21 mouse cellular contexts compared by ENCODE assay signal in the genomic region with DNA sequence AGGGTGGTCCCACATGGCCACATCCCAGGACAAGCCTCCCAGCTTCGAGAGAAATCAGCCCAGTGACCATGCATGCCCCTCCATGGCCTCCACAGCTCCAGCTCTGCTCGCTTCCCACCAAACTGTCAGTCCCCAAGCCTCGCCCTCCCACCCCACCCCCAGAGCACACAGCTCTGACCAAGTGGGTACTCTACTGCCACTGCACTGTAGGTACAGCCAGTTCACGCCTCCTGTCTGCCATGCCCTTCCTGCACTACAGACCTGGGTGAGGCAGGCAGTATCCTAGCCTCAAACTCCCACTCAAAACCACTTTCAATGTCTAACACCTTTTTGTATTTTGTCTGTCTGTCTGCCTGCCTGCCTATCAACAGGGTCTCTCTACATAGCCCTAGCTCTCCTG. TPM values are rescaled to one million over a fixed set of nuclear protein-coding genes. Genes with fewer than 3 reads are reported as not detected.
DNase-seq lines count a peak whose midpoint lies in the region; ATAC-seq and TF ChIP-seq lines count a peak whose summit lies in the region.
"Had no signal": no experiment of that assay in that cellular context is flagged by ENCODE, and none has a peak within 500 bp of the region (broad histone marks: within the 10 kb centered on the region; RNA-seq: fewer than 3 reads in every experiment).

No protein-coding gene starts in this region.

- H3K27ac ChIP-seq in heart, embryonic 11.5 days (ENCODE audit: low read depth, low read length): peak overlapping the region; percentile 67
- peak overlapping the region; percentile 15; the same call in 1 of the 2 replicates for H3K27ac ChIP-seq in intestine, postnatal 0 days (ENCODE audit: low read depth, low read length)
- no peak overlapping the region for H3K27ac ChIP-seq in intestine, embryonic 16.5 days (ENCODE audit: low read length)
- H3K27ac ChIP-seq in hindbrain, embryonic 10.5 days: no peak overlapping the region
- H3K27ac ChIP-seq: embryonic facial prominence, embryonic 12.5 days; hindbrain, embryonic 13.5 days; midbrain, embryonic 12.5 days; neural tube, embryonic 13.5 days had no signal

- no peaks in the 10 kb centered on the region for H3K36me3 ChIP-seq in heart, embryonic 11.5 days (ENCODE audit: control insufficient read depth, insufficient read depth, low read length)
- no peaks in the 10 kb centered on the region for H3K36me3 ChIP-seq in intestine, postnatal 0 days (ENCODE audit: control insufficient read depth, insufficient read depth)
- H3K36me3 ChIP-seq in intestine, embryonic 16.5 days (ENCODE audit: control insufficient read depth, insufficient read depth, low read length): peaks cover 3% of the 10 kb centered on the region; the same call in 1 of the 2 replicates
- H3K36me3 ChIP-seq in megakaryocyte, embryonic 14.5 days (replicated peaks; ENCODE audit: low read length): peaks cover 48% of the 10 kb centered on the region
- no peaks in the 10 kb centered on the region for H3K36me3 ChIP-seq in hindbrain, embryonic 10.5 days
- H3K36me3 ChIP-seq: embryonic facial prominence, embryonic 12.5 days; hindbrain, embryonic 13.5 days; midbrain, embryonic 12.5 days; neural tube, embryonic 13.5 days had no signal

- WGBS in heart, embryonic 11.5 days (ENCODE audit: insufficient replicate concordance): 83% methylated on average over 4 of the region's 4 CpGs
- WGBS in intestine, postnatal 0 days: 66% methylated on average over 4 of the region's 4 CpGs
- 82% methylated on average over 4 of the region's 4 CpGs for WGBS in intestine, embryonic 16.5 days
- WGBS in hindbrain, embryonic 10.5 days: 86% methylated on average over 4 of the region's 4 CpGs

- H3K9me3 ChIP-seq in heart, embryonic 11.5 days (replicated peaks; ENCODE audit: control insufficient read depth, low read length): no peaks in the 10 kb centered on the region
- H3K9me3 ChIP-seq in intestine, postnatal 0 days (ENCODE audit: control insufficient read depth): no peaks in the 10 kb centered on the region
- no peaks in the 10 kb centered on the region for H3K9me3 ChIP-seq in intestine, embryonic 16.5 days (ENCODE audit: control insufficient read depth, low read length)
- H3K9me3 ChIP-seq in megakaryocyte, embryonic 14.5 days: no peaks in the 10 kb centered on the region
- no peaks in the 10 kb centered on the region for H3K9me3 ChIP-seq in hindbrain, embryonic 10.5 days
- H3K9me3 ChIP-seq: embryonic facial prominence, embryonic 12.5 days; hindbrain, embryonic 13.5 days; midbrain, embryonic 12.5 days; neural tube, embryonic 13.5 days had no signal

- H3K27me3 ChIP-seq in heart, embryonic 11.5 days (ENCODE audit: control insufficient read depth, insufficient read depth, low read length): no peaks in the 10 kb centered on the region
- H3K27me3 ChIP-seq in intestine, postnatal 0 days (replicated peaks; ENCODE audit: control insufficient read depth, insufficient read depth, low read length): no peaks in the 10 kb centered on the region
- no peaks in the 10 kb centered on the region for H3K27me3 ChIP-seq in intestine, embryonic 16.5 days (replicated peaks; ENCODE audit: control insufficient read depth, insufficient read depth, low read length)
- H3K27me3 ChIP-seq in megakaryocyte, embryonic 14.5 days (replicated peaks): no peaks in the 10 kb centered on the region
- H3K27me3 ChIP-seq in hindbrain, embryonic 10.5 days (ENCODE audit: insufficient read depth, poor library complexity, severe bottlenecking): no peaks in the 10 kb centered on the region
- H3K27me3 ChIP-seq: CH12.LX; embryonic facial prominence, embryonic 12.5 days; hindbrain, embryonic 13.5 days; midbrain, embryonic 12.5 days; neural tube, embryonic 13.5 days had no signal

- H3K4me2 ChIP-seq in heart, embryonic 11.5 days: no peak overlapping the region
- no peak overlapping the region for H3K4me2 ChIP-seq in intestine, postnatal 0 days (replicated peaks; ENCODE audit: low read depth)
- no peak overlapping the region for H3K4me2 ChIP-seq in intestine, embryonic 16.5 days (ENCODE audit: low read depth, low read length)
- H3K4me2 ChIP-seq: embryonic facial prominence, embryonic 12.5 days; hindbrain, embryonic 13.5 days; midbrain, embryonic 12.5 days; neural tube, embryonic 13.5 days had no signal

- no peak overlapping the region for H3K9ac ChIP-seq in heart, embryonic 11.5 days (ENCODE audit: low read depth, low read length)
- H3K9ac ChIP-seq in intestine, postnatal 0 days (ENCODE audit: low read depth, low read length): no peak overlapping the region
- no peak overlapping the region for H3K9ac ChIP-seq in intestine, embryonic 16.5 days (ENCODE audit: low read depth, low read length)
- H3K9ac ChIP-seq: embryonic facial prominence, embryonic 12.5 days; hindbrain, embryonic 13.5 days; midbrain, embryonic 12.5 days; neural tube, embryonic 13.5 days had no signal

- H3K4me3 ChIP-seq in heart, embryonic 11.5 days (ENCODE audit: low read depth, low read length): no peak overlapping the region
- H3K4me3 ChIP-seq in intestine, postnatal 0 days (ENCODE audit: low read depth, low read length): no peak overlapping the region
- no peak overlapping the region for H3K4me3 ChIP-seq in intestine, embryonic 16.5 days (ENCODE audit: low read length)
- H3K4me3 ChIP-seq in megakaryocyte, embryonic 14.5 days (replicated peaks): peak overlapping the region; percentile 59
- H3K4me3 ChIP-seq in hindbrain, embryonic 10.5 days: no peak overlapping the region
- H3K4me3 ChIP-seq: embryonic facial prominence, embryonic 12.5 days; hindbrain, embryonic 13.5 days; midbrain, embryonic 12.5 days; neural tube, embryonic 13.5 days had no signal

- no peak for TF ChIP-seq CTCF in intestine, postnatal 0 days (IDR thresholded peaks at IDR 0.05; ENCODE audit: low read depth)

- peaks cover 54% of the 10 kb centered on the region for H3K4me1 ChIP-seq in heart, embryonic 11.5 days (ENCODE audit: control insufficient read depth, insufficient read depth, low read length)
- peaks cover 8% of the 10 kb centered on the region; the same call in 1 of the 2 replicates for H3K4me1 ChIP-seq in intestine, postnatal 0 days (replicated peaks; ENCODE audit: control insufficient read depth, insufficient read depth, low read length)
- H3K4me1 ChIP-seq in intestine, embryonic 16.5 days (ENCODE audit: control insufficient read depth, insufficient read depth, low read length): peaks cover 26% of the 10 kb centered on the region
- H3K4me1 ChIP-seq in megakaryocyte, embryonic 14.5 days: peaks cover 66% of the 10 kb centered on the region
- peaks cover 13% of the 10 kb centered on the region for H3K4me1 ChIP-seq in hindbrain, embryonic 10.5 days (replicated peaks)
- H3K4me1 ChIP-seq: hindbrain, embryonic 13.5 days; midbrain, embryonic 12.5 days; neural tube, embryonic 13.5 days had no signal

- no peak for ATAC-seq in heart, embryonic 11.5 days (replicated peaks; ENCODE audit: insufficient number of reproducible peaks, low FRiP score, low TSS enrichment)
- ATAC-seq in intestine, postnatal 0 days: no peak
- no peak for ATAC-seq in intestine, embryonic 16.5 days
- ATAC-seq in megakaryocyte, adult 5-6 weeks (ENCODE audit: poor library complexity, severe bottlenecking): no peak
- ATAC-seq: forebrain, embryonic 14.5 days; inflammation-experienced regulatory T-cells, adult 6 months had no signal

- DNase-seq in heart, adult 18-20 months: no peak
- no peak for DNase-seq in hindbrain, embryonic 10.5 days (ENCODE audit: low spot score)
- DNase-seq: cerebellum, adult 11 months; cerebellum, postnatal 10 days; gastrocnemius, postnatal 25 days; kidney, adult 9 months; kidney, postnatal 25 days; left cerebral cortex, postnatal 4 days; thymus, postnatal 4 days had no signal

RNA-seq across cellular contexts. Expression of a gene that starts 53.7 kb away (rescaled TPM):
- polyA plus RNA-seq in heart, embryonic 11.5 days (2014; fragmentation: Nextera tagmentation; extraction: Ambion mirVana): 55.0 and 60.0 TPM in 2 replicates
- 100 to 1,000 TPM; 232 to 280 TPM for total RNA-seq in heart, adult 18-20 months (2021)
- 40.9 and 47.3 TPM in 2 replicates for polyA plus RNA-seq in intestine, postnatal 0 days (2015; fragmentation: Nextera tagmentation; extraction: Ambion mirVana)
- 76.4 and 81.6 TPM in 2 replicates for polyA plus RNA-seq in intestine, embryonic 16.5 days (2015; fragmentation: Nextera tagmentation; extraction: Ambion mirVana)
- polyA plus RNA-seq in megakaryocyte, embryonic 14.5 days (2012; ENCODE audit: insufficient read depth, low replicate concordance): 39.9 and 82.1 TPM in 2 replicates
- 71.9 and 75.0 TPM in 2 replicates for total RNA-seq in megakaryocyte, adult 5-6 weeks (2015)
- 112 and 115 TPM in 2 replicates for total RNA-seq in megakaryocyte, adult 5-6 weeks (2017)
- polyA plus RNA-seq in hindbrain, embryonic 10.5 days (2016; fragmentation: Nextera tagmentation; extraction: Ambion mirVana): 53.3 and 57.7 TPM in 2 replicates

Comparison
In these comparisons a context has a peak if more than half of its experiments do, and no peak if none do; other contexts are left out.
1. H3K27ac ChIP-seq: peak in heart, embryonic 11.5 days (single experiment) and intestine, postnatal 0 days (single experiment); none in intestine, embryonic 16.5 days (single experiment) and hindbrain, embryonic 10.5 days (single experiment).